Comparison of ENCODE assay signal across 15 mouse cellular contexts in the genomic region with DNA sequence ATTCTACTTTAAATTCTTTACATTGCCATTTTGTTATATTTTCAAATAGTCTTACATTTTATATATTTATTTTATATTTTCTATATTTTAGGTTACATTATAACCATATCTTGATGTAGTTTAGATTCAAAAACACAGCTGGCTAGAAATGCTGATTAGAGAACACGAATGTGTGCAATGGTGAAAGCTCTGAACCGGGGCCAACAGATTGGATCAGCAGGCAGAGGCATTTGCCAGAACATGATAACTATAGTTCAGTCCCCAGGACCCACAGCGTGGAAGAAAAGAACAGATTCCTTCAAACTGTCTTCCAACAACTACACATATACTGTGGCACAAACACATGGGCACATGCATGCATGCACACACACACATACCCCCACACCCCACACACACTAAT.
"Had no signal": no experiment of that assay in that cellular context is flagged by ENCODE, and none has a peak within 500 bp of the region (broad histone marks: within the 10 kb centered on the region; RNA-seq: fewer than 3 reads in every experiment).

No protein-coding gene starts in this region.

- H3K4me3 ChIP-seq: limb, embryonic 13.5 days; lung, embryonic 15.5 days; midbrain, embryonic 12.5 days; neural tube, embryonic 13.5 days had no signal

- H3K9me3 ChIP-seq: limb, embryonic 13.5 days; lung, embryonic 15.5 days; midbrain, embryonic 12.5 days; neural tube, embryonic 13.5 days had no signal

- H3K9ac ChIP-seq: limb, embryonic 13.5 days; lung, embryonic 15.5 days; midbrain, embryonic 12.5 days; neural tube, embryonic 13.5 days had no signal

- DNase-seq: kidney, postnatal 36 days; layer of hippocampus, adult 9-11 months; layer of hippocampus, postnatal 36 days; lung, postnatal 14 days; retina, postnatal 1 day; right cerebral cortex, postnatal 4 days; spleen, adult 18-20 months; thymus, adult 18-20 months; thymus, postnatal 14 days had no signal

- H3K36me3 ChIP-seq: limb, embryonic 13.5 days; lung, embryonic 15.5 days; midbrain, embryonic 12.5 days had no signal

- H3K4me2 ChIP-seq: limb, embryonic 13.5 days; liver, embryonic 11.5 days; lung, embryonic 15.5 days; midbrain, embryonic 12.5 days; neural tube, embryonic 13.5 days had no signal

- ATAC-seq: midbrain, embryonic 16.5 days had no signal

- H3K27me3 ChIP-seq: limb, embryonic 13.5 days; lung, embryonic 15.5 days; midbrain, embryonic 12.5 days; neural tube, embryonic 13.5 days had no signal

- H3K27ac ChIP-seq: limb, embryonic 13.5 days; lung, embryonic 15.5 days; midbrain, embryonic 12.5 days; neural tube, embryonic 13.5 days had no signal

- H3K4me1 ChIP-seq: limb, embryonic 13.5 days; lung, embryonic 15.5 days; midbrain, embryonic 12.5 days had no signal
